Mouse (Mus musculus): ENCODE data around the gene Smim12.
A peak's percentile ranks its signal among the peaks of the same experiment; 100 is the strongest.

Gene Smim12

DNA sequence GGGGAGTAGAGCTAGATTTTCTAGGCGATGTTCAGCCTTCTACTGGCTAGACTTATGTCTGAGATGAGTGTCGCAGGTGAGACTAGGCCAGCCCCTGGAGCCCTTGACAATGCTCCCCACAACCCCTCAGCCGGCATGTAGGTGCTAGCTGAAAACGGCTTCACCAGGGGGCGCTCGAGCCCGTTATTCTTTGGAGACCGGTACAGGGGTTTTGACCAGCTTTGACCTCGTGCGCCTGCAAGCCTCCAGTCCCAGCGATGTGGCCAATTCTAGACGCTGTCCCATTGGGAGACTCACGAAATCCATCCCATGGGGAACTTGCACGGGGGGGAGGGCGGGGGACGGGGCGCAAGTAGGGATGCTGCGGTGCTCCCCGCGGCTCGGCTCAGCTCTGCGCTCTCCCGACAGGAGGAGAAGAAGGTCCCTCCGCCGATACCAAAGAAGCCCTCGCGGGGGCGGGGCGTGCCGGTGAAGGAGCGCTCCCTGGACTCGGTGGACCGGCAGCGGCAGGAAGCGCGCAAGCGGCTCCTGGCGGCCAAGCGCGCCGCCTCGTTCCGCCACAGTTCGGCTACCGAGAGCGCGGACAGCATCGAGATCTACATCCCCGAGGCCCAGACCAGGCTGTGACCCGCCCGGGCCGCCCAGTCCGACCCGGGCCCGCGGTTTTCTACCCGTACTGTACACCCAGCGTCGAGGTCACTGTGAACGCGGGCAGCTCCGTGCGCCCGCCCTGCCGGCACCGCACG is 7.7 kb upstream of the Smim12 start:
- peak; percentile 57 to 84 for DNase-seq (ENCODE audit: low spot score in 2 of 2)

GRCm38 (mm10) chr4:127236631-127237030 is 7.0 kb upstream of the Smim12 start:
- no peak for DNase-seq (ENCODE audit: low spot score in 2 of 2)

DNA sequence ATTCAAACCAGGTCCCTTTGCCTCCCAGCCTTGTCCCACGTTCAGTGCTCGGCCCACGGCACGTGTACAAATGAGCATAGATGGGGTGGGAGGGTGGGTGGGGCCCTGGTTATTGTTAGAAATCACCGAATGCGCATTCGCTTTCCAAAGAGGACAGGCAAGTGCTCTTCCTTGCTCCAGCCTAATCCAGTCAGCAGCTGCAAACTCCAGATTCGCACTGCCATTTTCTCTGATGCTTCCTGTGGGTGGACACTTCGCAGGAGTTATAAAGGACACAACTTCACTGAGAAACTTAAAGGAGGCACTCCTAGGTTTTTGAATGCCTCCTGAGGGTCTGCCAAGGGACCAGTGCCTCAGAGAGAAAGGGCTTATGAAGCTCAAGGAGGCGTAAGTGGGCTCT is 6.3 kb upstream of the Smim12 start:
- no peak for DNase-seq (ENCODE audit: low spot score in 2 of 2)

DNA sequence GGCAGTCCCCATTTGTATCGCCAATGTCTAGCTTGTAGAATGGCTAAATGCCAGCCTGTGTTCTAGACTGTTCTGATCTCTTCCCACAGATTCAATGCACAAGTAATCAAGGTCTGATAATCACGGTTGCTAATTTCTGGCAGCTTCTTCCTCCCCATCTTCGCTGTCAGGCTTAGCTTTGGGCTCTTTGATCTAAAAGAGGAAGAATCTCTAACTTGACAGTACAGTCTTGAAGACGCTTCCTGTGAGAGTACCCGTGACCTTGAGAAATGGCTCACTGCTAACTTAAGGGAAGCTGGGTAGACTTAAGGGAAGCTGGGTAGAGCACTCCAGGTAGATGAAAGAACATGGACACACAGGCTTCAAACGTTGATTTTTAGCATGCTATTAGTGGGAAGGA is 888 bp upstream of the Smim12 start:
- no peak for DNase-seq (ENCODE audit: low spot score in 2 of 2)

- DNase-seq (ENCODE audit: low spot score in 2 of 2) = no peak
These were observed 369 bp downstream of the Smim12 start for GRCm38 (mm10) chr4:127243953-127244352.

- peak; percentile 85 to 94 for DNase-seq (ENCODE audit: low spot score in 2 of 2)
These were observed 6.2 kb downstream of the Smim12 start for GRCm38 (mm10) chr4:127249701-127250349.

- DNase-seq (ENCODE audit: low spot score in 2 of 2) = peak in 1 of 2 experiments; percentile 44
These were observed 8.5 kb downstream of the Smim12 start for GRCm38 (mm10) chr4:127251963-127252585.

DNA sequence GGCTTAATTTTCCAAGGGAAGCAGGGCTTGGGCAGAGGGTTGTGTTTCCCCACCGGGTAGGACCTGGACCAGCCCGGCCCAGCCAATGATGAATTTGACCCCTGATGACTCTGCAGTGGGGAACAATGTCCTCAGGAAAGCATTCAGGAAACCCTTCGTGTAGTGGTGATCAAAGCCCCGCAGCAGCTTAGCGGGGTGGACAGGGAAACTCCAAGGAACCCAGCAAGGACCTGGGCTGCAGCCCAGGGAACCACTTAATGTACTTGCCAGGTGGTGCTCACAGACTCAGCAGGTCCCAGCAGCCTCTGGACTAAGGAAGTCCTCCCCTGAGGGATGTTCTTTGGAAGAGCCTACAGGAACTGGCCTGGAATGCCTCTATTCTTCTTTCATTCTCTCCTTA is 13.2 kb downstream of the Smim12 start:
- DNase-seq (ENCODE audit: low spot score in 2 of 2) = no peak

DNA sequence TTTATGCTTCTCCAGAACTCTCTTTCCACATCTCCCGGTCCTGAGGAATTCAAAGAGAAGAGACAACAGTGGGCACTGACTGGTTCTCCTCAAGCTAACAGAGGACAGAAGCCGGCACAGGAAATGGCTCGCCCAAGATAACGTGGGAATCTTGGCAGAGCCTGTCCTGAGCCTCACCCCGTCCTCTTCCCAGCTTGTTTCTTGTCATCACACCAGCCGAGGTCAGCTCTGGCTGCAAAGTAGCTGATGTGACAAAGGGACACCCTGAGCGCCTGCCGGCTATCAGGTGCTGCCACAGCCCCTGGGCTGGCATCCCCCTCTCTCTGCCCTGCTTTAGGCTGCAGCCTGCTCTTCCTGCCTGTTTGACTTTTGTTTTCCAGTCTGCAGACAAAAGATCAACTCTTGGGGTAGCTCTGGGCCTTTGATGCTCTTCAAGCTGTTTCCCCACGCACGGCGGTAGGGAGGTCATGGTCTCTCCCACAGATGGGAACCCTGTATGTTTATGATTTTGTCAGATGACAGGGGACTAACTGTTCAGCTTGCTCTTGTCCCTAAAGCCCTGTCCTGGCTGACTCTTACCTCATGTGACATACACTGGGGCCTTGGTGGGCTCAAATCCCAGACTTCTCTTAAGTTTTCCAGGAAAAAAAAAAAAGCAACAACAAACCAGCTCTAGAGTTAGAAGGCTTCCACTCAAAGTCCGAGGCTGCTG is 14.8 kb downstream of the Smim12 start:
- no peak for DNase-seq (ENCODE audit: low spot score in 2 of 2)

- DNase-seq (ENCODE audit: low spot score in 2 of 2) = no peak
These were observed 18.0 kb downstream of the Smim12 start for GRCm38 (mm10) chr4:127261601-127262000.

GRCm38 (mm10) chr4:127263438-127264182 is 20.0 kb downstream of the Smim12 start:
- no peak for DNase-seq (ENCODE audit: low spot score in 2 of 2)

DNA sequence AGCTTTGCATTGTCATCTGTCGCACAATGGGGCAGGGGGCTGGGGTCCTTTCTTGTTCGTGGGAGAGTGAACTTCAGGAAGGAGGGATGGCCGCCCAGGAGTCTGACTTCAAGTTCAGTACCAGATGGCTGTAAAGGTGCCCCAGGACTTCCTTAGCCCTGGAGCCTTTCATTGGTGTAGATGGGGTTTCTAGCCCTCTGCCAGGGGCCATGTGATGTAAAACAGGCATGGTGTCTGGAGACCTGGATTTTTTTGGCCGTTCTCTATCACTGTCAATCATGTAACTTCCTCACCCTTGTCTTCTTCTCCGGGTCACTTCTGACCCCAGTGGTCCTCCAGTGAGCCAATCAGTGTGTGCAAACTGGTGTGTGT is 20.6 kb downstream of the Smim12 start:
- no peak for DNase-seq (ENCODE audit: low spot score in 2 of 2)

DNA sequence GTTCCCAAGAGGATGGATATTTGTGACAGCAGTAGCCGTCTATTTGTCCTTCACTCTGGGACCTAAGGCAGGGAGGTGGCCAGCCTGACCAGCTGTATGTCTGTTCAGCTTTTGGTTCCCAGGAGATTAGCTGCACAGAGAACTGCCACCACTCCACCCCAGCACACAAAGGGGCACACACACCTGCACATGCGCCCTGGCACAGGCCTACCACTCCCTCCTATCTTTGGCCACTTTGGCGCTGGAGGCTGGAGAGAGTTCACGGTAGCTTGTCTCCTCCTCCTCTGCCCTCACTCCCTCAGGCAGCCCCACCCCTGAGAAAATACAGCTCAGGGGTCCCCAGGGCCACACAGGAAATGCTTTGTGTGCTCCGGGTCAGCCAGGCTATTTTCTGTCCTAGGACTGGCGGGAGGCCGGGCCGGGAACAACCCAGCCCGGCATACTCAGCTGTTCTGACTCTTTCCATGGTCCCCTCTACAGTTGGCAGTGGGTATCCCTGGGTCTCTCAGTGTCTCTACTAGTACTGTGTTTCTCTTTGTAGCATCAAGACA is 34.9 kb downstream of the Smim12 start:
- no peak for DNase-seq (ENCODE audit: low spot score in 2 of 2)

- no peak for DNase-seq (ENCODE audit: low spot score in 2 of 2)
These were observed 35.7 kb downstream of the Smim12 start for GRCm38 (mm10) chr4:127279241-127279640.

DNA sequence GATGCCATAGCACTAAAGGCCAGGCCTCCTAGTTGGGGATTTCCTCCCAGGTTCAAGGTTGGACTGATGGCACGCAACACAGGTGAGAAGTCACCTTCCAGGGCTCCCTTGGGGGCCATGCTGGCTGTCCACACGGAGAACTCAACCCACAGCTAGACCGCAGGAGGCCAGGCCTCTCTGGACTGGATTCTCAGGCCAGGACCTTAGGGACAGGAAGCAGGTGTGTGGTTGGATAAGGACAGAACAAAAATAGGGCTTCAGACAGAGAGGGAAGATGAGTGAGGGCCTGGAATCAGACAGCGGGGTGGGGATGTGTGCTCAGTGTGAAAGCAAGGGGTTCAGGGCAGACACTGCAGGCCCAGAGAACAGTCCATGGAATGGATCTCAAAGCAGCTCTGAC is 43.3 kb downstream of the Smim12 start:
- DNase-seq (ENCODE audit: low spot score in 2 of 2) = no peak

- DNase-seq (ENCODE audit: low spot score in 2 of 2) = no peak
These were observed 45.5 kb downstream of the Smim12 start for GRCm38 (mm10) chr4:127289039-127289548.

- DNase-seq (ENCODE audit: low spot score in 2 of 2) = no peak
These were observed 49.0 kb downstream of the Smim12 start for GRCm38 (mm10) chr4:127292631-127293030.
